Mouse (Mus musculus) liver, embryonic 11.5 days (tissue): Measurements from ENCODE around the gene Pigk. TPM values are rescaled to one million over a fixed set of nuclear protein-coding genes. Genes with fewer than 3 reads are reported as not detected.

Source experiments
- ATAC-seq: fragments of 200-750 bp; cut with Nextera tagmentation; replicated peaks from 2 replicates; pipeline ENCODE4 v1.8.0; 2017; ENCODE audit warnings: moderate number of reproducible peaks, mild to moderate bottlenecking, moderate TSS enrichment, moderate library complexity; ENCODE audit not compliant: low FRiP score
- DNase-seq: peaks from one replicate; pipeline ENCODE4 v3.0.0-alpha.2; 2017; ENCODE audit warnings: low spot score
- H3K27ac ChIP-seq: fragments of 300-500 bp; sonication (generic); 2 replicates; pipeline ENCODE4 v1.5.1; 2014; ENCODE audit warnings: mild to moderate bottlenecking, low read depth, low read length, control low read depth
- H3K27me3 ChIP-seq: fragments of 300-500 bp; sonication (generic); replicated peaks from 2 replicates; pipeline ENCODE4 v1.6.1; 2014; ENCODE audit warnings: low read length, mixed read lengths; ENCODE audit not compliant: control insufficient read depth, insufficient read depth
- H3K36me3 ChIP-seq: fragments of 300-500 bp; sonication (generic); 2 replicates; pipeline ENCODE4 v1.6.1; 2014; ENCODE audit warnings: mild to moderate bottlenecking, low read length, moderate library complexity, mixed read lengths; ENCODE audit not compliant: control insufficient read depth, insufficient read depth
- H3K4me1 ChIP-seq: fragments of 300-500 bp; sonication (generic); replicated peaks from 2 replicates; pipeline ENCODE4 v1.6.1; 2014; ENCODE audit warnings: low read length, mixed read lengths; ENCODE audit not compliant: control insufficient read depth, insufficient read depth
- H3K4me2 ChIP-seq: fragments of 300-500 bp; sonication (generic); 2 replicates; pipeline ENCODE4 v1.6.1; 2014; ENCODE audit warnings: mild to moderate bottlenecking, control low read depth, moderate library complexity
- H3K4me3 ChIP-seq: fragments of 300-500 bp; sonication (generic); 2 replicates; pipeline ENCODE4 v1.5.1; 2014; ENCODE audit warnings: low read depth, low read length, control low read depth
- H3K9ac ChIP-seq: fragments of 300-500 bp; sonication (generic); 2 replicates; pipeline ENCODE4 v1.6.1; 2014; ENCODE audit warnings: low read depth, low read length, control low read depth
- H3K9me3 ChIP-seq: fragments of 300-500 bp; sonication (generic); 2 replicates; pipeline ENCODE4 v1.6.1; 2016; ENCODE audit warnings: low read length, inconsistent platforms, mixed read lengths; ENCODE audit not compliant: control insufficient read depth
- WGBS: fragments of 180-500 bp; shearing (Covaris S2); extraction: QIAGEN DNeasy Blood & Tissue Kit; methylation state at CpG from one replicate; pipeline ENCODE4 v1.1.7; 2014; 5-methylcytosine and 5-hydroxymethylcytosine counted together
- polyA plus RNA-seq: library from polyadenylated mRNA; unstranded; fragments of >200 nt; fragmentation: Nextera tagmentation; extraction: Ambion mirVana; gene quantifications from 2 replicates; pipeline ENCODE4 v1.2.1, GENCODE M21; 2014

The Pigk gene
- polyA plus RNA-seq, 1 experiment from 2014 or later, result 44.2 TPM

DNA sequence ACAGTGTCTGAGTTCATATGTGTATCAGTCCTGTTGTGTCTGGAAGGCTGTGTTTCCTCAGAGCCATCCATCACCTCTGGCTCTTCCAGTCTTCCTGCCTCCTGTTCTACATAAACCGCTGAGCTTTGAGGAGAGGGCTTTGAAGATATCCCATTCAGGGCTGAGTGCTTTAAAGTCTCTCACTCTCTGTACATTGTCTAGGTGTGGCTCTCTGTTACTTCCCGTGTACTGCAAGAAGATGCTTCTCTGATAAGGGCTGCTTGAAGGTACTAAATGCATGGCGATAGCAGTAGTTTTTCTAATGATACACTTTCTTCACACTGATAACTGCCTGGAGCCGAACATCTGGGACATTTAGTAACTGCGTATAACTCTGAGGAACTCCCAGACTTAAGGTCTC lies 242.1 kb downstream of the Pigk start:
- Histone ChIP-seq H3K27me3 (no peaks in the 10 kb centered on the region), H3K4me1 (peaks cover 6% of the 10 kb centered on the region), H3K9ac (no peak overlapping the region), H3K4me2 (no peak overlapping the region), H3K36me3 (no peaks in the 10 kb centered on the region), H3K27ac (no peak overlapping the region), H3K4me3 (no peak overlapping the region), H3K9me3 (no peaks in the 10 kb centered on the region)
- WGBS, result 54% methylated on average over 5 of the region's 5 CpGs
- DNase-seq (no peak), ATAC-seq (no peak; the same call in 1 of the 2 replicates)

DNA sequence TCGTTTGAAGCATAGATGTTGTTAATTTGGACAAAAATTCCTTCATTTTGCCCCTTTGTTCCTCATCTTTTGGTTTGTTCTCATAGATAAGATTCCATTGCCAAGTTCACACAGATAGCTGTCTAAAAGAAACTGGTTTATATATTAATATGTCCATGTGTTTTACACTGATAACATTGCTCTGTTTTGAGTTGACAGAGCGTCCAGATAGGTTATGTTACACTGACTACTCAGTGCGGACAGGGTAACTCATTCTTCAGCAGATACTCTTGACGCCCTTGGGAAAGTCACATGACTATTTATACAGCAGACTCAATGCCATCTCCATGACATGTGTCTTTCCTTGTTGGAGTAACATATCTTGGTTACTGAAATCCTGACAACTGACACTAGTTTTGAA lies 242.9 kb downstream of the Pigk start:
- WGBS, result 64% methylated on average over 4 of the region's 4 CpGs
- no peaks in the 10 kb centered on the region for H3K27me3 ChIP-seq
- no peak overlapping the region for H3K4me2 ChIP-seq
- no peak overlapping the region for H3K4me3 ChIP-seq
- H3K27ac ChIP-seq, result no peak overlapping the region
- no peaks in the 10 kb centered on the region for H3K9me3 ChIP-seq
- 0 out of 2 replicates have a peak, but pooled peaks have one; percentile 63 for ATAC-seq
- H3K4me1 ChIP-seq, result peaks cover under 1% of the 10 kb centered on the region; the same call in 1 of the 2 replicates
- no peak overlapping the region for H3K9ac ChIP-seq
- no peaks in the 10 kb centered on the region for H3K36me3 ChIP-seq
- DNase-seq, result no peak

DNA sequence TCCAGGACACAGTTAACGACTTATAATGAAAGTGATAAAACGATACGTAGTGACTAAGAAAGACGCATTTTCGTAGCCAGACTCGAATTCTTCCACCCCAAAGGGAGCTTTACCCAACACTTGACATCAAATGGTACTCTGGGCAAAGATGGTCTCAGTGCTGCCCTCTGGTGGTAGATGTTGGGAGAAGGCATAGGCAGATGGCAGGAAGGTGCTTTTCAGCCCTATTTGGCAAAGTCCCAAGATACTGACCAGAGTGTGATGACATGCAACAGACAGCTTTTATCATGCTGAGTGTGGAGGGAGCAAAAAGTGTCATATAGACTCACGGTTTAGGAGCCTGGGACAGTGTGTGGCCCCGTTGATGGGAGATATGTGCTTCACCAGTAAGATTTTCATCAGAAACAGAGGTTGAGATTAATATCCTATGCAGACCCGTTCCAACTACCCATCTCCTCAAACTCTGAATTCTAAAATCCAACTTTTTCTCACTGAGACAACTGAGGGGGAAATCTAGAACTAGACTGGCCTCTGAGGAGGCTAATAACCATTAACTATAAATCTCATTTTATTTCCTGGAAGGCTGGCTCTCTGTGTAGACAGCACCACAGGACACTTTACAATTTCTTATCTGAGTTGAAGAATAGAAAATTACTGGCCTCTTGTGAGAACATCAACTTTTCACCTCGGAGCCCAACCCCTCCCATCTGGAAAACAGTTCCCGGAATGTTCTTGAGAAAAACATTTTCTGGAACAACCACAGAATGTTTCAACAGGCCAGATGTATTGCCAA lies 244.7 kb downstream of the Pigk start:
- Histone ChIP-seq H3K4me1 (no peaks in the 10 kb centered on the region; the same call in 1 of the 2 replicates), H3K27ac (no peak overlapping the region), H3K27me3 (no peaks in the 10 kb centered on the region), H3K36me3 (no peaks in the 10 kb centered on the region), H3K4me2 (no peak overlapping the region), H3K9me3 (no peaks in the 10 kb centered on the region), H3K4me3 (no peak overlapping the region), H3K9ac (no peak overlapping the region)
- DNase-seq (no peak), ATAC-seq (no peak)
- 57% methylated on average over 11 of the region's 11 CpGs for WGBS

DNA sequence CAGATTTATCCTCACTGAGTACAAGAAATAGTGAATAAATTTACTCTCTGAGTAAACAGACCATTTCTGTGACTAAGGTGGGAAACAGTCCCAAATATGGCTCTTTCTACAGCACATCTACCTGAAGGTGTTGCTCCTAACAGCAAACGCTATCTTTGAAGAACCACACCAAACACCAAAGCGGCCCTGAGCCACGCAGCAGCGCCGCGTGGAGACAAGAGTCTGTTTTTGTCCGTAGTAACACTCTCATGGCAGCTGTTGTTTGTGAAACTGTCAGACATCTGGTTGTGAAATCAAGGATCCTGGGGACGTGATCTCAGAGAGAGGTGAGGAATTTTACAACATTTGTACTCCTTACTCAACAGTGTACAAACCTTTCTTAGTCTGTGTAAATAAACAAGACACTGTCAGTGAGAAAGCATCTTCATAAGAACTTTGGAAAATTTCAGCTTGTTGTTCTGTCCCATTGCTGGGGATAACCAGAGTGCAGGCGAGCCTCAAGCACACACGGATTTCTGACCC lies 248.0 kb downstream of the Pigk start:
- WGBS, result 75% methylated on average over 10 of the region's 10 CpGs
- Histone ChIP-seq H3K4me2 (no peak overlapping the region), H3K4me3 (no peak overlapping the region), H3K27me3 (no peaks in the 10 kb centered on the region), H3K36me3 (no peaks in the 10 kb centered on the region), H3K4me1 (no peaks in the 10 kb centered on the region), H3K27ac (no peak overlapping the region), H3K9me3 (no peaks in the 10 kb centered on the region), H3K9ac (no peak overlapping the region)
- no peak for DNase-seq
- ATAC-seq, result no peak

GRCm38 (mm10) chr3:152969774-152970347 lies 256.0 kb downstream of the Pigk start:
- H3K4me1 ChIP-seq, result no peaks in the 10 kb centered on the region
- H3K9ac ChIP-seq, result no peak overlapping the region
- H3K4me2 ChIP-seq, result no peak overlapping the region
- H3K27ac ChIP-seq, result no peak overlapping the region
- DNase-seq (no peak), ATAC-seq (no peak)
- no peaks in the 10 kb centered on the region; the same call in 1 of the 2 replicates for H3K27me3 ChIP-seq
- WGBS, result 69% methylated on average over 16 of the region's 16 CpGs
- H3K36me3 ChIP-seq, result no peaks in the 10 kb centered on the region
- H3K9me3 ChIP-seq, result no peaks in the 10 kb centered on the region
- no peak overlapping the region for H3K4me3 ChIP-seq

DNA sequence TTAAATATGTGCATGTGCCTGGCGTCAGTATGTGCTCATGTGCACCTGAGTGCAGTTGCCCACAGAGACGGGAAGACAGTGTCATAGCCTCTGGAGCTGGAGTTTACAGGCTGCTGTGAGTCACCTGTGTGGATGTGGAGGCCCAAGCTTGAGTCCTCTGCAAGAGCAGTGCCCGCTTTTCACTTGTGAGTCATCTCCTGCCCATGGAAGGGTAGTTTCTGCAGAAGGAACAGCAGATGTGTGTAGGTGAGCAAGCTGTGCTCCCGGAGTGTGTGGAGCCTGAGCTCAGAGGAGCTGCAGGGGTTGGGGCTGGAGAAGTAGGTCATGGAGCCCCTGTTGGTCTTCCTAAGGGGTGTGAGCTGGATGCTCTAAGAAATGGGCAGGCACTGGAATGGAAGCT lies 257.5 kb downstream of the Pigk start:
- Histone ChIP-seq H3K4me2 (no peak overlapping the region), H3K4me1 (no peaks in the 10 kb centered on the region), H3K4me3 (no peak overlapping the region), H3K36me3 (no peaks in the 10 kb centered on the region), H3K9me3 (no peaks in the 10 kb centered on the region), H3K27me3 (no peaks in the 10 kb centered on the region; the same call in 1 of the 2 replicates), H3K27ac (no peak overlapping the region), H3K9ac (no peak overlapping the region)
- ATAC-seq, result no peak
- WGBS, result 77% methylated on average over 4 of the region's 4 CpGs
- no peak for DNase-seq

DNA sequence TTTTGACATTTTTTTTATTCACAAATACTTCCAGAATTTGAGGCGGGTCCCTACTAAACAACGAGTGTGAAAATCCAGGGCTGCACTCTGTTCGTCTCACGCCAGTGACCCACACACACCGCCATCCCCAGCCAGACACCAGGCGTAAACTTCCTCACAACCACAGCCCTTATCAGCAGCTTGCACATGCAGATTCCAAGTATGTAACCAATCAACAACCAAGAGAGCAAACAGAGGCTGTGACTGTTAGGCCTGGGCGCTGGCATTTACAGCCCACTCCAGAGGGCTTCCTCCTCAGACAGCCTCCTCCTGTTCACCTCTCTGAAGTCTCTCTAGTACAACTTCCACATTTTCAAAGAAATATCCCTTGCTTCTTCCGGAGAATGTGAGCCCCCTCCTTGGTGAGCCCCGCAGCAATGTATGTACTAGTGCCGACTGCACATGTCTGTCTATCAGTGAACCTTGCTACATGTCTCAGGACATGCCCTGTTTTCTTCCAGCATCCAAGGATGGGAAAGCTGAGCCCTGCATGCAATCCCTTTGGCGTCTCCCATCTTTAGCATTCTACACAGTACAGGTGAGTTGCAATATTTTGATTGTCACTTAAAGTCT lies 265.7 kb downstream of the Pigk start:
- no peak overlapping the region for H3K9ac ChIP-seq
- H3K4me3 ChIP-seq, result no peak overlapping the region
- ATAC-seq, result peak; percentile 94
- H3K27ac ChIP-seq, result no peak overlapping the region
- peaks cover 17% of the 10 kb centered on the region for H3K4me1 ChIP-seq
- no peak overlapping the region for H3K4me2 ChIP-seq
- H3K9me3 ChIP-seq, result no peaks in the 10 kb centered on the region
- WGBS, result 24% methylated on average over 11 of the region's 11 CpGs
- H3K36me3 ChIP-seq, result no peaks in the 10 kb centered on the region
- DNase-seq, result peak; percentile 49
- H3K27me3 ChIP-seq, result peaks cover 44% of the 10 kb centered on the region

GRCm38 (mm10) chr3:152980431-152980830 lies 266.5 kb downstream of the Pigk start:
- 22% methylated on average over 6 of the region's 6 CpGs for WGBS

More at GRCm38 (mm10) chr3:152980431-152980830, 266.5 kb downstream of the Pigk start:
- H3K36me3 ChIP-seq, result no peaks in the 10 kb centered on the region
- H3K9me3 ChIP-seq, result no peaks in the 10 kb centered on the region
- peaks cover 17% of the 10 kb centered on the region for H3K4me1 ChIP-seq
- peaks cover 44% of the 10 kb centered on the region for H3K27me3 ChIP-seq
- H3K4me3 ChIP-seq, result no peak overlapping the region
- H3K9ac ChIP-seq, result no peak overlapping the region
- DNase-seq (no peak), ATAC-seq (no peak)
- H3K27ac ChIP-seq, result no peak overlapping the region
- peak overlapping the region; percentile 74 for H3K4me2 ChIP-seq
